Mouse (Mus musculus): Measurements from ENCODE around the gene Sgf29.

DNA sequence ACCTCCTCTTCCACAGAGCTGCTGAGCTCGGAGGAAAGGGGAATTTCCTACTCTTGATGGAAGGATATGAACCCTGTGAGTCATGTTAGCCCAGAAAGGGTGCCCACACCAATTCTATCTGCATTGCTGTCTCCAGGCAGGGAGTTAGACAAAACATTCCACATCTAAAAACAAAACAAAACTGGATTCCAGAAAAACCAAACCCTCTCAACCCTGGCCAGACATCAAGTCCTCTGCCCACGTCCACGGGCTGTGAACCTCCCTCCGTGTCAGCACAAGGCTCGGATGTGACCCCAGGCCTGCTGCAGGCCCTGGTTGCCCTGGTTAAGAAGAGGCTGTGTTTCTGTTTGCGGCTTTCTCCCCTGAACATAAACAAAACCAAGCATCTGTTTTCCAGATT, 21.0 kb upstream of the Sgf29 start:
- no peak for TF ChIP-seq CTCF (IDR thresholded peaks at IDR 0.05; ENCODE audit: low read depth)
- no peak for TF ChIP-seq EP300 (IDR thresholded peaks at IDR 0.05; ENCODE audit: low read depth)
